Mouse (Mus musculus) midbrain, embryonic 13.5 days (tissue): ENCODE data around the gene Scin. TPM values are rescaled to one million over a fixed set of nuclear protein-coding genes. Genes with fewer than 3 reads are reported as not detected.
A peak's percentile ranks its signal among the peaks of the same experiment; 100 is the strongest.
"Not testable (repeated sequence)": the region's sequence is repeated elsewhere in the genome, so short reads cannot be mapped to it uniquely, and the experiment has no call there.

Experiments
- ATAC-seq: fragments of 200-750 bp; cut with Nextera tagmentation; 2 replicates; pipeline ENCODE4 v1.8.0; 2017; ENCODE audit warnings: mild to moderate bottlenecking, moderate TSS enrichment, moderate library complexity
- H3K27ac ChIP-seq: fragments of 300-500 bp; sonication (generic); 2 replicates; pipeline ENCODE4 v1.5.1; 2015; ENCODE audit warnings: inconsistent platforms, mild to moderate bottlenecking, moderate library complexity
- H3K27me3 ChIP-seq: fragments of 300-500 bp; sonication (generic); 2 replicates; pipeline ENCODE4 v1.6.1; 2015; ENCODE audit warnings: mild to moderate bottlenecking, inconsistent platforms
- H3K36me3 ChIP-seq: fragments of 300-500 bp; sonication (generic); 2 replicates; pipeline ENCODE4 v1.6.1; 2015; ENCODE audit warnings: mild to moderate bottlenecking, inconsistent platforms
- H3K4me1 ChIP-seq: fragments of 300-500 bp; sonication (generic); replicated peaks from 2 replicates; pipeline ENCODE4 v1.6.1; 2015; ENCODE audit warnings: inconsistent platforms
- H3K4me2 ChIP-seq: fragments of 300-500 bp; sonication (generic); replicated peaks from 2 replicates; pipeline ENCODE4 v1.6.1; 2015; ENCODE audit warnings: moderate library complexity, mild to moderate bottlenecking, inconsistent platforms
- H3K4me3 ChIP-seq: fragments of 300-500 bp; sonication (generic); replicated peaks from 2 replicates; pipeline ENCODE4 v1.5.1; 2015; ENCODE audit warnings: mild to moderate bottlenecking, inconsistent platforms
- H3K9ac ChIP-seq: fragments of 300-500 bp; sonication (generic); replicated peaks from 2 replicates; pipeline ENCODE4 v1.6.1; 2015; ENCODE audit warnings: mild to moderate bottlenecking, inconsistent platforms
- H3K9me3 ChIP-seq: fragments of 300-500 bp; sonication (generic); 2 replicates; pipeline ENCODE4 v1.6.1; 2016; ENCODE audit warnings: mild to moderate bottlenecking, inconsistent platforms
- WGBS: fragments of 180-500 bp; shearing (Covaris S2); methylation state at CpG from one replicate; pipeline ENCODE4 v1.1.7; 2015; 5-methylcytosine and 5-hydroxymethylcytosine counted together
- polyA plus RNA-seq: library from polyadenylated mRNA; unstranded; fragments of >200 nt; fragmentation: Nextera tagmentation; extraction: Ambion mirVana; gene quantifications from 2 replicates; pipeline ENCODE4 v1.2.1, GENCODE M21; 2015

Scin gene
- not detected in 2 replicates for polyA plus RNA-seq

DNA sequence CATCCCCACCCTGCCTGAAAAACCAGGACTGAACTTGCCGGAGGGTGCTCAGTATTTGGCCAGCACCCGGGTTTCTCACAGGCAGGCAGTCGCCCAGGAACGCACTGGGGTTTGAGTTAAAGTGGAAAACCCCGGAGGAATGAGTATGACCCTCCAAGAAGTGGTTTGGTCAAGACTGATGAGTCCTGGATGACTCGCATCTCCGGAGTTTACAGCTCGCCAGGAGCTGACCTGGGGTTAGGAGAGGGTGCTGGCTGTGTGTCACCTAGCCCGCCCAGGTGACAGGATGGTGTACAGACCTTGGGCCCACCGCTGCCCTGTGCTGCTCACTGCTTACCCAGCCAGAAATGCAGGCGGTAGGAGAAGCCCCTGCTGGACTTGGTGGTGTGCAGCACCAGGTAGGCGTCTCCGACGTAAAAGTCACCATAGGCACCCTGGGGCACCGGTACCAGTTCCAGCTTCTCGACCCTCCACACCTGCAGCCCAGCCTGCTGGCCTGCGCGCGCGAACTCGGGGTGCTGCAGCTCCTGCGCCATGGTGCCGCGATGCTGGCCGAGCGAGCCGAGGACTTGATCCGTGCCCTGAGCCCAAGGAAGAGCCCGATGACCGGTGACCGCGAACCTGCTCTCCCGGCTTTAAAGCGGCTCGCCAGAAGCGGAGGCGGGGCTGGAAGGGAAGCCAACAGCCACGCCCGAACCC lies at the start of gene Scin:
Gene Scin (minus strand): TSS at position 656 of the 699 bp plus-strand sequence.
- Histone ChIP-seq H3K36me3 (no peaks in the 10 kb centered on the region), H3K4me1 (peaks cover 16% of the 10 kb centered on the region), H3K4me2 (peak within 1 kb of the TSS; percentile 85), H3K27ac (no peak within 1 kb of the TSS), H3K27me3 (peaks cover 32% of the 10 kb centered on the region), H3K9me3 (no peaks in the 10 kb centered on the region), H3K4me3 (peak within 1 kb of the TSS; percentile 46), H3K9ac (peak within 1 kb of the TSS; percentile 39; the same call in 1 of the 2 replicates)
- ATAC-seq = peak; percentile 70
- 1% methylated on average over 39 of the region's 39 CpGs for WGBS

DNA sequence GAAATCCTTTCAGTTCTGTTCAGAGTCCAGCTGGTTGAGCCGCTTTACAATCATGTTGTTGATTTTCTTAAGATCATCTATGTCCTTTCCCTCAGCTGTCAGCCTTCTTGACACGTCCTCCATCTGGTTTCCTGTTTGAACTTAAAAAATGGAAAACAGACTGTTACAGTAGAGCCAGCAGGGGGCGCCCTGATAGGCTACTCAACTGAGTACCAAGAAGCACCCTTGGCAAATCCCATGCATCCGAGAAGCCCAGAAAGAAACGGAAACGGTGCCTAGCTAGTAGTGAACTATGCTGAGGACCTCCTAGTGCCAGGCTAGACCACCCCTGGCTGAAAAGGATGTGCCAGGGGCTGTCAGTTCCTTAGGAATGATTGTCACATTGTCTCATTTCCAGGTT lies 43.1 kb upstream of the Scin start:
- H3K9ac ChIP-seq = no peak overlapping the region
- H3K4me3 ChIP-seq = no peak overlapping the region
- ATAC-seq = no peak
- H3K27ac ChIP-seq = no peak overlapping the region
- 64% methylated on average over 6 of the region's 6 CpGs for WGBS
- no peaks in the 10 kb centered on the region for H3K27me3 ChIP-seq
- no peaks in the 10 kb centered on the region for H3K36me3 ChIP-seq
- H3K4me1 ChIP-seq = no peaks in the 10 kb centered on the region
- no peak overlapping the region for H3K4me2 ChIP-seq
- peaks cover 7% of the 10 kb centered on the region; the same call in 1 of the 2 replicates for H3K9me3 ChIP-seq

DNA sequence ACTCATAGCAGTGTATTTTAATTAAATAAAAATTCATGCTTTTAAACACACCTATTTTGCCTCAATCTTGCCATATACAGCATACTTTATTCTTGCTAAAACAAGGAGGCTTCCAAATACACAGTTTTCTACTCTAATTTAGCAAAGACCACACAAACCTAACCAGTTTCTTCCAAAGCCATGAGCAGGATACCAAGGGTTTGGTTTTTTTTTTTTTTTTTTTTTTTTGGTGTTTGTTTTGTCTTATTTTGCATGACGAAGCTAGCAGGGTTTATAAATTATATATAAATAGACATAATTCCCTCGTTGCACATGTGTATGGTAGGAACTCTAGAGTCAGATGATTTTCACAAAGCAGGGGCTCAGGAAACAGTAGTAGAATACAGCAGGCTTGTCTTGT lies 42.1 kb upstream of the Scin start:
- Histone ChIP-seq H3K4me2 (no peak overlapping the region), H3K36me3 (no peaks in the 10 kb centered on the region), H3K4me3 (no peak overlapping the region), H3K9ac (no peak overlapping the region), H3K27me3 (no peaks in the 10 kb centered on the region), H3K9me3 (peaks cover 7% of the 10 kb centered on the region; the same call in 1 of the 2 replicates), H3K4me1 (no peaks in the 10 kb centered on the region), H3K27ac (no peak overlapping the region)
- no peak for ATAC-seq
- WGBS = 84% methylated on average over 2 of the region's 2 CpGs

DNA sequence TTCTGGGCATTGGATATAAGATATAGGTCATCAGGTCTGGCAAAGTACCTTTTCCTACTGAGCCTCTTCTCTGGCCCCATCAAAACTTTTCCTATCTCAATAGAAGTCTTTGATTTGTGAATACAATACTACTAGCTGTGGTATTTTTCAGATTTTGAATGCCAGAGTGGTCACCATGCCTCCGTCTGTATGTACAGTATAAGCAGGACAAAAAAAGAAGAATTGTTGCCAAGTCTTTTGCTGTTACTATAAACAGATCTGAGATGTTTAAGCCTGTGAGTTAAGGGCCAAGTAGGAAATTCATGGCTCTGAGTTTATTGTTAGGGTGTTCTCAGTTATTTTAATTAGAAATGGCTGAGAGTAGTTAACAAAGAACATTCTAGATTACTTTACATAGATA lies 41.1 kb upstream of the Scin start:
- not testable (repeated sequence) for H3K27me3 ChIP-seq, H3K4me2 ChIP-seq, H3K27ac ChIP-seq, H3K4me3 ChIP-seq, H3K9me3 ChIP-seq, H3K36me3 ChIP-seq, ATAC-seq, H3K9ac ChIP-seq, H3K4me1 ChIP-seq
- WGBS = 59% methylated on average over 1 of the region's 1 CpGs

DNA sequence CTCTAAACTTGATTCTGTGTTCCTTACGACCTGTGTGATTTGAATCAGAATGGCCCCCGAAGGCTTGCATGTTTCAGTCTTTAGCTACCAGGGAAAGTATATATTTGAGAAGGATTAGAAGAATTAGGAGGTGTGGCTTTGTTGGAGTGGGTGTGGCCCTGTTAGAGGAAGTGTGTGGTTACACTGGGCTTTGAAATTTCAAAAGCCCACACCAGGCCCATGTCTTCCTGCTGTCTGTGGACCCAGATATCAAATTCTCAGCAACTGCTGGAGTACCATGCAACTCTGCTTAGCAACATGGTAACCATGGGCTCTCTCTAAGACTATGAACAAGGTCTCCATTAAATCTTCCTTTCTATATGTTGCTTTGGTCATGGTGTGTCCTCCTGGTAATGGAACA lies 37.6 kb upstream of the Scin start:
- WGBS = 85% methylated on average over 2 of the region's 2 CpGs
- H3K4me1 ChIP-seq = no peaks in the 10 kb centered on the region
- H3K9me3 ChIP-seq = no peaks in the 10 kb centered on the region
- H3K9ac ChIP-seq = no peak overlapping the region
- no peaks in the 10 kb centered on the region for H3K27me3 ChIP-seq
- no peaks in the 10 kb centered on the region for H3K36me3 ChIP-seq
- H3K27ac ChIP-seq = no peak overlapping the region
- H3K4me2 ChIP-seq = no peak overlapping the region
- no peak overlapping the region for H3K4me3 ChIP-seq
- no peak for ATAC-seq

DNA sequence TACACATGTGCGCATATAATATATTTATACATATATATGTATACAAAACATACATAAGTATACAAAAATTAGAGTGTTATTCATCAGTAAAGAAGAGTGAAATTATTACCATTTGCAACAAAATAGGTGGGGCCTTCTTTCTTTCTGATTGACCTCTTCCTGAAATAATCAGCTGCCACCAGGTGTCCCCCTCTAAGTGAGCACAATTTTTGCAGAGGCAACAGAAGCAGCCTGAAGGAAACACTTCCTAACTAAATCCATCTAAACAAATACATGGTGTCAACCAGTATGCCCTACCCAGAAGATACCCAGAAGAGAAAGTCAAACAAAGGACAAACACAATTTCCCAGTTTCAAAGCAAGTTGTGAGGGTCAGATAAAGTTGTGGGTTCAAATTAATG lies 35.6 kb upstream of the Scin start:
- no peaks in the 10 kb centered on the region for H3K36me3 ChIP-seq
- ATAC-seq = no peak

DNA sequence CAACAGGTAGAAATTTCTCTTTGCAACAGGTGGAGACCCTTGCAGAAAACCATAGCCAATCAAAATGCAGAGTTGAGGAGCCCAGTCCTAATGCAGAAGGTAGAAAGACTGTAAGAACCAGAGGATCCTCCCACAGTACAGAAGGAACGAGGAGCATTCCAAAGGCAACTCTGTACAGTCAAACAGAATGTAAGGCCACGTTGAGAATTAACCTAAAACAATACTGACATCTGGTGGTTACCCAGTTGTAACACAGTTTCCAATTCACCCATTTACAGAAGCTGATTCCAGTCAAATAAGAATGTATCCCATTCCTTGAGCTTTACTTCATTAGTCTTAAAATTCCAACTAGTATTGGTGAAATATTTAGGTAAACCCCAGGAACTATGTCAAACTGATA lies 30.6 kb upstream of the Scin start:
- no peak overlapping the region for H3K9ac ChIP-seq
- H3K36me3 ChIP-seq = no peaks in the 10 kb centered on the region
- no peaks in the 10 kb centered on the region for H3K4me1 ChIP-seq
- no peak overlapping the region for H3K27ac ChIP-seq
- H3K4me2 ChIP-seq = no peak overlapping the region
- no peak overlapping the region for H3K4me3 ChIP-seq
- H3K27me3 ChIP-seq = no peaks in the 10 kb centered on the region
- ATAC-seq = peak; percentile 85
- H3K9me3 ChIP-seq = no peaks in the 10 kb centered on the region
- WGBS = 7% methylated on average over 2 of the region's 2 CpGs

More for the DNA sequence above, 35.6 kb upstream of the Scin start:
- Histone ChIP-seq H3K9me3 (no peaks in the 10 kb centered on the region), H3K4me1 (no peaks in the 10 kb centered on the region), H3K27ac (no peak overlapping the region), H3K27me3 (no peaks in the 10 kb centered on the region), H3K4me3 (no peak overlapping the region), H3K9ac (no peak overlapping the region), H3K4me2 (no peak overlapping the region)
- 100% methylated on average over 1 of the region's 1 CpGs for WGBS

DNA sequence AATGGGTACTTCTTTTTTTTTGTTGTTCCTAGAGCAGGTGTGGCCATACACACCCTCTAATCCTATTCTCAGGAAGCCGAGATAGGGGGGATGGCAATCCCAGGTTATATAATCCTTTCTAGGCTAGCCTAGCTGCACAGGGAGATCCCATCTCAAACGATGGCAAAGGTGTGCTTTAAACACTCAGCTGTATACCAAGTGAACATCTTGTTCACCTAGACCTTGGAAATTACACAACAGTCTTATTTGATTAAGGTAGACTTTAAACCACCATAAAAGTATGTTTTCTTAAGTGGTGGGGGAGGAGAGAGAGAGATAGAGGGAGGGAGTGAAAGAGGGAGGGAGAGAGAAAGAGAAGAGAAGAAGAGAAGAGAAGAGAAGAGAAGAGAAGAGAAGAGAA lies 26.7 kb upstream of the Scin start:
- no peak overlapping the region for H3K27ac ChIP-seq
- WGBS = 83% methylated on average over 2 of the region's 2 CpGs

DNA sequence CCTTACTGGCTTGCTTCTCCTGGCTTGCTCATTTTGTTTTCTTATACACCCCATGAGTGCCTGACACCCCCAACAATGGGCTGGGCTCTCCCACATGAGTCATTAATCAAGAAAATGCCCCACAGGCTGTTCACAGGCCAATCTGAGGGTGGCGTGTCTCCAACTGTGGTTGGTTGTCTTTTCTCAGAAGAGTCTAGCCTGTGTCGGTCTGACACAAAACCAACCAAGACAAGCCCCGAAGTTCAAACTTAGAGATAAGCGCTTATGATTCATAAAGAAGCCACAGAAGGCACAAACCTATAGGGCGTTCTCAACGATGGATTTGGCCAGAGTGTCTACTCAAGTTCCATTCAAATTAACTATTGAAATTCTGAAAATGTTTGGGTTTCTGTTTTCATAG lies 20.2 kb upstream of the Scin start:
- no peak for ATAC-seq
- Histone ChIP-seq H3K4me2 (no peak overlapping the region), H3K9ac (no peak overlapping the region), H3K4me1 (no peaks in the 10 kb centered on the region), H3K27me3 (no peaks in the 10 kb centered on the region), H3K4me3 (no peak overlapping the region), H3K36me3 (no peaks in the 10 kb centered on the region), H3K27ac (no peak overlapping the region), H3K9me3 (no peaks in the 10 kb centered on the region)
- WGBS = 96% methylated on average over 6 of the region's 6 CpGs

More for the DNA sequence above, 26.7 kb upstream of the Scin start:
- Histone ChIP-seq H3K9me3 (no peaks in the 10 kb centered on the region), H3K36me3 (no peaks in the 10 kb centered on the region), H3K27me3 (no peaks in the 10 kb centered on the region), H3K4me3 (no peak overlapping the region), H3K9ac (no peak overlapping the region), H3K4me2 (no peak overlapping the region), H3K4me1 (no peaks in the 10 kb centered on the region)
- no peak for ATAC-seq

DNA sequence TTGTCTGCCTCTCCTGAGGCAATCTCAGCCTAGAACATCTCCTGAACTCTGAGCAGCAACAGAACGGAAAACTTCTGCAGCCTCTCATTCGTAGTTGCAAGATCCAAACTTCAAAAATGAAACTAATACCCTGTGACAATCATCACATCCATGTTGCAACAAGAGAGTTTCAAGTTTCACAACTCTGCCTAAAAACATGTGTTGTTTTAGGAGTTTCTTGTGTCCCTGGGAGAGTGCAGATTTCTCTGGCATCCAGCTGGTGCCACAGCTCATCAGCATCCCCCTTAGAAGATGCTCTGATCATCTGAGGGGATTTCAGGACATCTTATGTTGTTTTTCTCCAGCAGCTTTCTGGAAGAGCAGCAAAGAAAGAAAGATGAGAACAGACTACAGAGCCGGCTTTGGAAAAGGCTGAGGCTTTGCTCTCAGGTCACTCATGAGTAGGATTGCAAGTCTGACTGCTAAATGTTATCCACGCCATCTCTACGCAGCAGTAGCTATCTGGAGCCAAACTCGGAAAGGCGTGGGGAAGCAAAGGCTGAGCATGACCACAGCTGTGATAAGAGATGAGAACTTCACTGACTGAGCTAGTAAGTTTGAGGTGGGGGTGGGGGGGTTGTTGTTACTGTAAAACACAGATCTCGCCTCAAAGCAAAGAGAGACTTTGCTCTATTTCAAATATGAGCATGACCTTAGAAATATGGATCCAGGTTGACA lies 18.5 kb upstream of the Scin start:
- Histone ChIP-seq H3K27ac (no peak overlapping the region), H3K9ac (no peak overlapping the region), H3K9me3 (no peaks in the 10 kb centered on the region), H3K36me3 (no peaks in the 10 kb centered on the region), H3K27me3 (no peaks in the 10 kb centered on the region), H3K4me2 (no peak overlapping the region), H3K4me1 (no peaks in the 10 kb centered on the region), H3K4me3 (no peak overlapping the region)
- WGBS = 90% methylated on average over 8 of the region's 8 CpGs
- ATAC-seq = no peak

DNA sequence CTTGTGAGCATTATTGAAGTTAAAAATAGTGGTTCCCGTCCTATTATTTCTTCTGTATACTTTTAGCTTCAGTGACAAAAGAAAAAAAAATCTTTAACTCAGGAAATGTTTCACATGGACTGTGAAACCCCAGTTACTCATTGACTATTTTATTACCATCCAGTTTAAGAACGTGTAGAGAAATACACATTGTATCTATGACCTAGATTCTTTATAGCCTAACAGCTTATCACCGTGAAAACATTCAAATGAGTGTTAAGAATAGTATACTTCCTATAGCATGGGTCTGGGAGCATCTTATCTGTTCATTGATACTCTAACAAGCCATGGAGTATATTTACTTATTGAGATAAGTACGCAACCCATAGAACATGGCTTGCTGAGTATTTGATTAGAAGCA lies 13.3 kb upstream of the Scin start:
- no peak for ATAC-seq
- Histone ChIP-seq H3K27me3 (no peaks in the 10 kb centered on the region), H3K9ac (no peak overlapping the region), H3K4me3 (no peak overlapping the region), H3K9me3 (no peaks in the 10 kb centered on the region), H3K36me3 (no peaks in the 10 kb centered on the region), H3K27ac (no peak overlapping the region), H3K4me2 (no peak overlapping the region), H3K4me1 (no peaks in the 10 kb centered on the region)
- WGBS = 83% methylated on average over 4 of the region's 4 CpGs

DNA sequence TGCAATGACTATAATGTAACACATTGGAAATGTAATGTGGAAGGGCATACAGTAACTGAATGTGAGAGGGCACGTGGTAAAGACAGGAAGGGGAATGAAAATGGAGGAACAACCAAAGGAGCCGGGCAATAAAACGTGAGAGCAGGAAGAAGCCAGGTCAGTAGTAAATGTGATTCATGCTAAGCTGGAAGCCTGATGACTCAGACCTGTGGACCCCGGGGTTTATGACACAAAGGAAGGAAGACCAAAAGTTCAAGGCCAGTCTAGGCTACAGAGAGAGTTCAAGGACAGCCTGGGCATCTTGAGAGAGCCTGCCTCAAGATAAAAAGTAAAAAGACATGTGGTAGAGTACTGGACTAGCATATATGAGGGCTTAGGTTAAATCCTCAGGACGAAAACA lies 12.5 kb upstream of the Scin start:
- WGBS = 86% methylated on average over 5 of the region's 5 CpGs
- no peak for ATAC-seq
- no peak overlapping the region for H3K4me3 ChIP-seq

More for the DNA sequence above, 12.5 kb upstream of the Scin start:
- Histone ChIP-seq H3K36me3 (no peaks in the 10 kb centered on the region), H3K27ac (no peak overlapping the region), H3K27me3 (no peaks in the 10 kb centered on the region), H3K9me3 (no peaks in the 10 kb centered on the region), H3K4me1 (no peaks in the 10 kb centered on the region), H3K4me2 (no peak overlapping the region), H3K9ac (no peak overlapping the region)
